Mouse (Mus musculus) erythroblast, embryonic 14.5 days (primary cell): Measurements from ENCODE around the gene Nme3. TPM values are rescaled to one million over a fixed set of nuclear protein-coding genes. Genes with fewer than 3 reads are reported as not detected.

ENCODE experiments used
- H3K27me3 ChIP-seq: 2 replicates; pipeline ENCODE4 v1.6.1; 2012; ENCODE audit warnings: inconsistent platforms; ENCODE audit not compliant: control insufficient read depth
- H3K36me3 ChIP-seq: 2 replicates; pipeline ENCODE4 v1.6.1; 2012; ENCODE audit warnings: mild to moderate bottlenecking, inconsistent platforms; ENCODE audit not compliant: control insufficient read depth
- H3K4me1 ChIP-seq: 2 replicates; pipeline ENCODE4 v1.6.1; 2012; ENCODE audit warnings: inconsistent platforms; ENCODE audit not compliant: control insufficient read depth
- H3K4me3 ChIP-seq: replicated peaks from 2 replicates; pipeline ENCODE3; 2012; ENCODE audit warnings: moderate library complexity, mild to moderate bottlenecking, inconsistent platforms
- H3K9me3 ChIP-seq: 2 replicates; pipeline ENCODE4 v1.6.1; 2012; ENCODE audit warnings: low read length, inconsistent platforms, mixed read lengths; ENCODE audit not compliant: control insufficient read depth
- GATA1 ChIP-seq: IDR thresholded peaks from 2 replicates; pipeline ENCODE4 v1.6.1; 2012; ENCODE audit warnings: low read length, inconsistent platforms, mixed read lengths
- TAL1 ChIP-seq: IDR thresholded peaks from 3 replicates; pipeline ENCODE4 v1.6.1; 2012; ENCODE audit warnings: low read length, inconsistent platforms, mixed read lengths
- polyA plus RNA-seq: library from polyadenylated mRNA; stranded (reverse); fragments of >175 nt; gene quantifications from 2 replicates; pipeline ENCODE4 v1.2.3, GENCODE M21; 2012

Gene Nme3
- polyA plus RNA-seq, 1 experiment = 16.7 TPM

DNA sequence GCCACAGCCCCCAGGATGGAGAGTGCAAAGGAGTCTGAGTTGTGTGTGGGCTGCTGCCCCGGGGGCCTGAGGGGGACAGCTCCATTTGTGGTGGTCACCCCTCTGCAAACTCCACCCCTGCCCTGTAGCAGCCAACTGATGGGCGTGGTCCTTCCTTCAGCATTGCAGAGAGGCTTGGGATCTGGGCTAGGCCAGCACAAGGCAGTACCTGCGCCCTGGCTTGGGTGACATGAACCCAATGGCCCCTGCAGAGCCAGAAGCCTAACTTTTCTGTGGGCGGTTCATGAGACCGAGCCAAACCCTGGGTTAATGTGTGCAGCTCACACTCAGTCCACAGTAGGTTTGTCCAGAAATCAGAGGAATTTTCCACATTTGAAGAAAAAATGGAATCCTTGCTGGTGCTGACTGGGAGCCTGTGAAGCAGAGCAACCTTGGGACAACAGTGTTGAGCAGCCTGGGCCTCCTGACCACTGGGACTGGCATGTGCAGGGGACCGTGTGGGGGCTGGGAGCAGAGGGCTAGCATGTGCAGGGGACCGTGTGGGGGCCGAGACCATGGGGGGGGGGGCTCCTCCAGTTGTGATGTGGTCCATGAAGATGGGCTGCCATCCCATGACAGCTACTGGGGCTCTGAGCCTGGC is 38.3 kb upstream of the Nme3 start:
- Histone ChIP-seq H3K4me1 (peaks cover 64% of the 10 kb centered on the region), H3K27me3 (no peaks in the 10 kb centered on the region), H3K36me3 (peaks cover 96% of the 10 kb centered on the region), H3K4me3 (peak overlapping the region; percentile 17), H3K9me3 (no peaks in the 10 kb centered on the region)
- TF ChIP-seq GATA1 = no peak
- TF ChIP-seq TAL1 = no peak

DNA sequence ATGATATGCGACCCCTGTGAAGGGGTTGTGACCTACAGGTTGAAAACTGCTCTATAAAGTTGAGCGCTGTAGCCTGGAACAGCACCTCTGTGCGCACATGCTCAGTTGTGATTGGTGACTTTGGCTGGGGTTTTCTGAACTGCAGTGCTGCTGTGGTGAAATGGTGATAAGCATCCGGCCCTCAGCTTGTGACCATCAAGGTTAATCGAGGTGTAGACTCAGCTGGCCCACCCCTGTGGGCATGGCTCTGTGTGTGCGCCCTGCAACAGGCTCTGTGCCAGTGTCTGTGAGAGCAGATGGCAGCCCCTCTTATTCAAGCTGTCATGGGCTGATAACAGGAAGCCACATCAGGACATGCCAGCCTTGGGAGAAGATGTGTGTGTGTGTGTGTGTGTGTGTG is 37.3 kb upstream of the Nme3 start:
- Histone ChIP-seq H3K36me3 (peaks cover 96% of the 10 kb centered on the region), H3K9me3 (no peaks in the 10 kb centered on the region), H3K27me3 (no peaks in the 10 kb centered on the region), H3K4me3 (peak overlapping the region; percentile 5), H3K4me1 (peaks cover 61% of the 10 kb centered on the region)
- TF ChIP-seq TAL1 (peak; percentile 85), GATA1 (peak; percentile 43; the same call in 1 of the 2 replicates)

DNA sequence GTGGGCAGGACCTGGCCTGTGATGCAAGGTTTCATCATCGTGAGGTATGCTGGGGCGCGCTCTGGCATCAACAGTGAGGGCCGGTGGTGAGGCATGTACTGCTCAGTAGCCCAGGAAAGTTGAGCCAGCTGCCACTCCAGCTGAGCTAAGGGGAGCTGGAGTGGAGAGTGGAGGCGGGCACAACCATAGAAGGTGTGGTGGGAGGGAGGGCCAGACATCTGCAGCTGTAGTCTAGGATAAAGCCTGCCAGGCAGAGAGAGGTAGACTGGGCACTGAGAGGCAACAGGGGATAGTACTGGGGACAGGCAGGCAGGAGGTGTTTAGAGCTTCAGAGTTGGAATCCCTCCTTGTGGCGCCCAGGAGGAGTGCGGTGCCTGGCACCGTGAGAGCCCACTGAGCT is 36.2 kb upstream of the Nme3 start:
- peak overlapping the region; percentile 46 for H3K4me3 ChIP-seq

DNA sequence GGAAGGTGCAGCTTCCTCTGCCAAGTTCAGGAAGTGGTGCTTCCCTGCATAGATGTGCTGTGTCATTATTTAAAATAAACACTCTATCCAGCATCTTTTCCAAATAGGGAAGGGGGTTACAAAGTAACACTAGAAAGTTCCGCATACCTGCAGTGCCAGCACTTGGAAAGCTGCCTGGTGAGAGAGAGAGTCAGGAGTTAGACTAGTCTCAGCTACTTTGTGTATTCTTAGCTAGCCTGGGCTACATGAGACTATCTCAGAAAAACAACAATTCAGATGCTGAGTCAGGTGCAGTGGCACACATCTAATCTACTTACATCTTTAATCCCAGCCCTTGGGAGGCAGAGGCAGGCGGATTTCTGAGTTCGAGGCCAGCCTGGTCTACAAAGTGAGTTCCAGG is 34.5 kb upstream of the Nme3 start:
- TF ChIP-seq GATA1 = no peak
- TF ChIP-seq TAL1 = no peak
- Histone ChIP-seq H3K4me1 (peaks cover 48% of the 10 kb centered on the region), H3K36me3 (peaks cover 96% of the 10 kb centered on the region)

More for the DNA sequence above, 36.2 kb upstream of the Nme3 start:
- H3K27me3 ChIP-seq = no peaks in the 10 kb centered on the region
- H3K4me1 ChIP-seq = peaks cover 62% of the 10 kb centered on the region
- TF ChIP-seq GATA1 = no peak
- TF ChIP-seq TAL1 = no peak
- peaks cover 96% of the 10 kb centered on the region for H3K36me3 ChIP-seq
- no peaks in the 10 kb centered on the region for H3K9me3 ChIP-seq

DNA sequence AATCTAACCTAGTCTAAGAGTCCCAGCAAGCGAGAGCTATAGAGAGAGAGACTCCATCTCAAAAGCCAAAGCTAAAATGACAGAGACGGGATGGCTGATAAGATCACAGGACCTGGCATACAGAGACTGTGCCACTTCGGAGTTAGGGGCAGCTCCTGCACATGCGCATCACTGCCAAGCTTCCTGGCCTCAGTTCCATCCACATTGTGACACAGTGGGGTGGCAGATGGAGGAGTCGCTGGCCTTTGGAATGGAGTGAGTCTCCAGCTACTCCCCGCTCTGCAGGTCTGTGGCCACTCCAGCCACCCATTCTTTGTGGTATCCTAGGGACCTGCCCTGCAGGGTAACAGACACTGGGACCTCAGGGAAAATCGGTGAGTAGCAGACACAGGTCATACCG is 30.5 kb upstream of the Nme3 start, which contains the start of gene Igfals:
Gene Igfals (plus strand): TSS at position 222 of the 400 bp plus-strand sequence.
- Histone ChIP-seq H3K27me3 (peaks cover 4% of the 10 kb centered on the region; the same call in 1 of the 2 replicates), H3K9me3 (no peaks in the 10 kb centered on the region), H3K4me3 (no peak within 1 kb of the TSS), H3K36me3 (peaks cover 70% of the 10 kb centered on the region), H3K4me1 (peaks cover 9% of the 10 kb centered on the region)
- TF ChIP-seq TAL1 = no peak
- no peak for TF ChIP-seq GATA1

More for the DNA sequence above, 34.5 kb upstream of the Nme3 start:
- Histone ChIP-seq H3K9me3 (no peaks in the 10 kb centered on the region), H3K27me3 (no peaks in the 10 kb centered on the region), H3K4me3 (no peak overlapping the region)

DNA sequence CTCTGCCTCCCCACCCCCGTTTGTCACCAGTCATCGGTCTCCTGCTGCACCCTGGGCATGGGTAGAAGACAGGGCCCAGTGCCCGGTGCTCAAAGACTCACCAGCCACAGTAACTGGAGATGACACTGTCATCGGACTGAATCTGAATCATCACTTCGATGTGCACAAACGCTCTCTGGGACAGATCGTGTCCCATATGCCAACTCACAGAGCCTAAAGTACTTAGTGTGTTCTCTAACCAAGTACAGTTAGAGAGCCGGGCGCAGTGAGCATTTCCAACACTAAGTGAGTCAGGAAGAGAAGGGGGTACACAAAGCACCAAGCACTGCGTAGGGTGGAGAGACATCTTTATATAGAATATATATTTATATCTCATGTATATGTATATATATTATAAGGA is 28.4 kb upstream of the Nme3 start:
- Histone ChIP-seq H3K4me3 (no peak overlapping the region), H3K27me3 (peaks cover 4% of the 10 kb centered on the region; the same call in 1 of the 2 replicates), H3K36me3 (peaks cover 49% of the 10 kb centered on the region), H3K9me3 (no peaks in the 10 kb centered on the region), H3K4me1 (peaks cover 1% of the 10 kb centered on the region)
- TF ChIP-seq TAL1 (no peak), GATA1 (no peak)

DNA sequence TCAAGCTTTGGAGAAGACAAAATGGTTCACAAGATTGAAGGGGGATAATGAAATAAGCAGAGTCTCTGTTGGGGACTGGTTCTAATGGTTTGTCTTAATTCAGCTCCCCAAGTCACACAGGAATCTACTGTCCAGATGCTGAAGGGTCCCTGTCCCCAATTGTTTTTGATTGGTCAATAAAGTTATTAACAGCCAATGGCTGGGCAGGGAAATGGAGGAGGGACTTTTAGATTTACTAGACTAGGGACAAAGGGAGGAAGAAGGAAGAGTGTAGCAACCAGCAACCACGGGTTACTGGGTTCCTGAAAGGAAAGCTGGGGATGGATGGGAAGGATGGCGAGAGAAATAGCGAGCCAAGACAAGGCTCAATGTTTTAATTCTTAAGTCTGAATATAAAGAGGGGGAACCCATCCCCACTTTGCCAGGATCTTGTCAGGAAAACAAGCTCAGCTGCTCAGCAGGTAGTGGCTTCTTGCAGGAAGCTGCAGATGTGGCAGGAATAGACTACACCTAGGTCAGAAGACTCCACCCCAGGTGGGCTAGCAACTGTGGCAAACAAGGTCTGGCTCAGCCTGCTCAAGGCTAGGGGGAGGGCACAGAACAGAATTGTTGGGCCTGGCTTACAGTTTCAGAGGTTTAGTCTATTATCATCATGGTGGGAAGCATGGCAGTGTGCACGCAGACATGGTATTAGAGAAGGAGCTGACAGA is 22.4 kb upstream of the Nme3 start:
- no peaks in the 10 kb centered on the region for H3K9me3 ChIP-seq
- no peak overlapping the region for H3K4me3 ChIP-seq
- TF ChIP-seq GATA1 (no peak), TAL1 (no peak)
- no peaks in the 10 kb centered on the region for H3K36me3 ChIP-seq
- H3K27me3 ChIP-seq = peaks cover 4% of the 10 kb centered on the region
- H3K4me1 ChIP-seq = peaks cover 8% of the 10 kb centered on the region

DNA sequence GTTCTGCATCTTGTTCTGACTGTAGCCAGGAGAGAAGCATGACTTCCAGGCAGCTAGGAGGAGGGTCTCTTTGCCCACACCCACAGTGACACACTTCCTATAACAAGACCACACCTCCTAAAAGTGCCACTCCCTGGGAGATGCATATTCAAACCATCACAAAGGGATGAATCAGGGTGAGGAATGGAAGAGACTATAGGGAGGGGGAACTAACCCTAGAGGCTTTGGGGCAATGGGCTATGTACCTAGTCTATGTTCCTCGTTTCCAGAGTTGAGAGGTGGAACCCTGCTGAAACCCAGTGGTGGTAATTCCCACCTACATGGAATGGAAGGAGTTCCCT is 21.9 kb upstream of the Nme3 start:
- no peaks in the 10 kb centered on the region for H3K36me3 ChIP-seq
- H3K9me3 ChIP-seq = no peaks in the 10 kb centered on the region
- peaks cover 3% of the 10 kb centered on the region for H3K27me3 ChIP-seq
- peaks cover 8% of the 10 kb centered on the region for H3K4me1 ChIP-seq
- TF ChIP-seq GATA1 (no peak), TAL1 (no peak)
- no peak overlapping the region for H3K4me3 ChIP-seq

DNA sequence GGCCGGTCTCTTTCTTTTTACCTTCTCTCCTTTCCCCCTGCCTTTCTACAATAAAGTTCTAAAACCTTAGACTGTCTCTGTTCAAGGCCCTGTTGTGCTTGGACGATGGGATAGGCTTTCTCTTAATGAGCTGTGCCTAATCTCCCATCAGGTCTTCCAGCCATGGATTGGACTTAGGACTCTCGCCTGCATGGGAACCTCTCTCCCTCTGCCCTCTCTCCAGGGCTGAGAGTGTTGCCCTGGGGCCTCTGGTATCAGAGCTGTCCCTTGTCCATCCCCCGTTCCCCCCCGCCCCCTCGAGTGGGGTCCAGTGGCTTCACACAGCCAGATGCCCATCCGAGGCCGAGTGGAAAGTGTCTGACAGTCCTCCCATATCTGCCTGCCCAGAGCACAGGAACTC is 21.3 kb upstream of the Nme3 start:
- peaks cover 8% of the 10 kb centered on the region for H3K4me1 ChIP-seq
- no peak for TF ChIP-seq GATA1
- TF ChIP-seq TAL1 = no peak
- no peaks in the 10 kb centered on the region for H3K9me3 ChIP-seq
- H3K36me3 ChIP-seq = peaks cover 2% of the 10 kb centered on the region; the same call in 1 of the 2 replicates
- no peaks in the 10 kb centered on the region; the same call in none of the 2 replicates for H3K27me3 ChIP-seq
- H3K4me3 ChIP-seq = no peak overlapping the region
